Mouse (Mus musculus) ES-E14 (cell line): Measurements from ENCODE around the gene Fam222b. TPM values are rescaled to one million over a fixed set of nuclear protein-coding genes. Genes with fewer than 3 reads are reported as not detected.

ENCODE experiments used
- DNase-seq: peaks from one replicate; pipeline ENCODE4 v3.0.0-alpha.2; 2013; ENCODE audit warnings: low read depth, low spot score
- H3K27ac ChIP-seq: 2 replicates; pipeline ENCODE4 v1.5.1; 2012; ENCODE audit warnings: low read depth, mild to moderate bottlenecking, low read length, moderate library complexity, mixed read lengths; ENCODE audit not compliant: poor library complexity, insufficient read depth, severe bottlenecking
- H3K36me3 ChIP-seq: 2 replicates; pipeline ENCODE4 v1.6.1; 2012; ENCODE audit warnings: mild to moderate bottlenecking, low read length, moderate library complexity, mixed read lengths; ENCODE audit not compliant: control insufficient read depth, poor library complexity, insufficient read depth, severe bottlenecking
- H3K4me1 ChIP-seq, 2 experiments: fragments of 150-350 bp in 1 of 2; sonication (generic) in 1 of 2; 2 replicates each; pipeline ENCODE4 v1.6.1; 2012; ENCODE audit warnings: low read length in 2 of 2, mild to moderate bottlenecking in 1 of 2, mixed read lengths in 1 of 2; ENCODE audit not compliant: control insufficient read depth in 2 of 2, insufficient read depth in 2 of 2, poor library complexity in 1 of 2
- H3K4me3 ChIP-seq, 2 experiments: fragments of 150-350 bp in 1 of 2; sonication (generic) in 1 of 2; 2 replicates each; pipeline ENCODE4 v1.5.1; 2012; ENCODE audit warnings: low read length in 2 of 2, low read depth in 1 of 2, mild to moderate bottlenecking in 1 of 2, mixed read lengths in 1 of 2; ENCODE audit not compliant: insufficient read depth in 1 of 2, poor library complexity in 1 of 2, severe bottlenecking in 1 of 2
- H3K9ac ChIP-seq: 2 replicates; pipeline ENCODE4 v1.6.1; 2012; ENCODE audit warnings: low read depth, mild to moderate bottlenecking, low read length, mixed read lengths; ENCODE audit not compliant: poor library complexity, insufficient read depth, severe bottlenecking
- H3K9me3 ChIP-seq: fragments of 150-350 bp; sonication (generic); 2 replicates; pipeline ENCODE4 v1.6.1; 2012; ENCODE audit warnings: low read depth, mild to moderate bottlenecking, low read length; ENCODE audit not compliant: control insufficient read depth, insufficient read depth
- CHD2 ChIP-seq: IDR thresholded peaks from 2 replicates; pipeline ENCODE4 v1.6.1; 2014; ENCODE audit warnings: mild to moderate bottlenecking, low read depth, low read length, inconsistent platforms
- HCFC1 ChIP-seq: IDR thresholded peaks from 2 replicates; pipeline ENCODE4 v1.6.1; 2012; ENCODE audit warnings: low read length, inconsistent platforms, borderline replicate concordance; ENCODE audit not compliant: insufficient read depth
- MAFK ChIP-seq: IDR thresholded peaks from 2 replicates; pipeline ENCODE4 v1.6.1; 2014; ENCODE audit warnings: mild to moderate bottlenecking, low read depth, low read length, inconsistent platforms; ENCODE audit not compliant: insufficient read depth
- ZC3H11A ChIP-seq: IDR thresholded peaks from 2 replicates; pipeline ENCODE4 v1.6.1; 2012; ENCODE audit warnings: low read depth, mild to moderate bottlenecking, inconsistent platforms, low read length, borderline replicate concordance
- ZNF384 ChIP-seq: IDR thresholded peaks from 2 replicates; pipeline ENCODE4 v1.6.1; 2012; ENCODE audit warnings: low read depth, low read length, inconsistent platforms
- in situ Hi-C, 2 experiments: fragments of 600-800 bp; cut with MboI; formaldehyde crosslinking; loops; one replicate each; pipeline ENCODE4 v1.15.1; 2025; ENCODE audit warnings: low sequenced_read_pairs in 2 of 2, inconsistent platforms in 1 of 2; ENCODE audit not compliant: unreplicated experiment in 2 of 2
- total RNA-seq: library from RNA; depleted of rRNA; stranded (reverse); fragments of 300-350 nt; gene quantifications from 2 replicates; pipeline ENCODE4 v1.2.3, GENCODE M21; 2012

The Fam222b gene
- total RNA-seq, 1 experiment: 11.7 TPM

DNA sequence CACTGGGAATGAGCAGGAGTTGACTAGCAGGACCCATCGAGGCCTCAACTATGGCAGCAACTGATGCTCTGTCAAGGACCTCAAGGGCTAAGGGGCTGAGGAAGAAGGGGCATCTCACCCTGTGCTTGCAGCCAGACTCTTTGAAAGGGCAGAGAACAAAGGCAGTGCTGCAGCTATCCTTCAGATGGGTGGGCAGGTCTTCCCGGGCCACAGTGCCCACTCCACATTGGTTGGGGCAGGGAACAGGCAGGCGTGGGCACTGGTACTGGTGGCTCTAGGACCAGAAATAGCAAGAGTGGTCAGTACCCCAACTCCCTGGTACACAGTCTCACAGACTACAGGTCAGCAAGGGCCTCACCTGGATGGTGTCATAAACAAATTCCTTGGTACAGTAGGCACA lies 66.2 kb downstream of the Fam222b start:
- in situ Hi-C loops: no loop called here
- DNase-seq: no peak
- Histone ChIP-seq H3K4me1 (peaks cover 0 to 33% of the 10 kb centered on the region in 2 experiments; a peak in 1 of 4 replicates), H3K9ac (no peak overlapping the region), H3K36me3 (peaks cover 54% of the 10 kb centered on the region), H3K27ac (no peak overlapping the region), H3K9me3 (no peaks in the 10 kb centered on the region), H3K4me3 (no peak overlapping the region)
- TF ChIP-seq HCFC1 (no peak), CHD2 (no peak), ZC3H11A (no peak), ZNF384 (no peak), MAFK (no peak)

DNA sequence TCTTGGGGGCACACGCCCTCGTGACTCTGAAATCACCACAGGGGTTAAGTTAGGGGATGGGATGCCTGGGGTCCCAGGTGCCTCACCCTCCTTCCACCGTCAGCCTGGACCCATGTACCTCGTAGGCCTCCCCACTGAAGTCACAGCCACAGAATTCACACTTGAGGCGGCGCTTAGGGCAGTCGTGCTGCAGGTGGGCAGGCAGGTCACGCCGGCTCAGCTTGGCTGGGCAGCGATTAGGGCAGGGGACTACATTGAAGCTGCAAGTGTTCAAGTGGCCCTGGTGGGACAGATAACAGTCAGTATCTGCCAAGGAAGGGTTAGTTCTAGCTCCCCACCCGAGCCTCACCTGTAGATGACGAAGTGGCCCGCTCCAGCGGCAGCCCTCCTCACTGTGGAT lies 66.7 kb downstream of the Fam222b start:
- Histone ChIP-seq H3K4me1 (peaks cover 0 to 35% of the 10 kb centered on the region in 2 experiments; a peak in 2 of 4 replicates), H3K9me3 (no peaks in the 10 kb centered on the region), H3K36me3 (peaks cover 54% of the 10 kb centered on the region), H3K27ac (no peak overlapping the region), H3K4me3 (no peak overlapping the region), H3K9ac (no peak overlapping the region)
- no peak for DNase-seq
- no peak for TF ChIP-seq CHD2
- no peak for TF ChIP-seq ZNF384
- TF ChIP-seq MAFK: no peak
- no peak for TF ChIP-seq ZC3H11A
- TF ChIP-seq HCFC1: no peak
- in situ Hi-C loops: no loop called here

DNA sequence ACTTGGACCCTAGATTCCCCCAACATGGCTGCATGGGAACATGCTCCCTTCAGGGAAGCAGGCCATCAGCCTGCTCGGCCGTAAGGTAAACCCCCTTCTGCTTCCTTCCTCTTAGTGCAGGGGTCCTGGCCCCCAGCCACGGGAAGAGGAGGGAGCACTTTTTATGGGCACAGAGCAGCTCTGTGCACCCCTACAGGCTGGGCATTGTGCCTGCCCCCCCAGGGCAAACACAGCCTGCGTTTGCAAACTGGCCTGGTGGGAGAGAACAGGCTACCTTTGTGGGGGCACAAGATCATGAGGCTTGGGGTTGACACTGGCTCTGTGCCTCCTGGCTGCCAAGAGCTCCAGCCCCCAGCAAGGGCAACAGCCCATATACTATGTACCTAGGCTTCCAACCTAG lies 67.5 kb downstream of the Fam222b start:
- no peak overlapping the region for H3K4me3 ChIP-seq
- no peak for TF ChIP-seq CHD2
- no peak for TF ChIP-seq HCFC1
- TF ChIP-seq ZC3H11A: no peak
- TF ChIP-seq MAFK: no peak
- no peak for TF ChIP-seq ZNF384
- H3K36me3 ChIP-seq: peaks cover 54% of the 10 kb centered on the region
- DNase-seq: no peak
- no peak overlapping the region for H3K9ac ChIP-seq
- H3K9me3 ChIP-seq: no peaks in the 10 kb centered on the region
- H3K27ac ChIP-seq: no peak overlapping the region
- in situ Hi-C loops: no loop called here
- peaks cover 0 to 38% of the 10 kb centered on the region in 2 experiments; a peak in 3 of 4 replicates for H3K4me1 ChIP-seq

DNA sequence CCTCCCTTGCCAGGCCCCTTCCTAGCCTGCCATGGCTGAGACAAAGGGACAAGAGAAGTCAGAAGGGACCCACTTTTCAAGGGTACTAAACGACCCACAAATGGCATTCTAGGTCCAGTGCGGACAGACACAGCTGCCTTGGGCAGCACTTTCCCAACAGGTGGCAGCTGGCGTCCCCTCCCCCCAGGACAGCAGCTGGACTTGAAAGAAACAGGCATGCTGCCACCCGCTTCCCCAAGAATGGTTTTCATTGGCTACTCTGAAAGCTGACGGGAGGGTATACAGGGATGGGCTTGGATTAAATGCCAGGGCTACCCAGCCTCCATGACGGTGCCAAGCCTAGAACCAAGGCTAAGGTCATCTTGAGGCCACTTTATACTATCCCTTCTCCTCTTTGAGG lies 68.0 kb downstream of the Fam222b start:
- Histone ChIP-seq H3K36me3 (peaks cover 52% of the 10 kb centered on the region), H3K4me3 (no peak overlapping the region), H3K9ac (no peak overlapping the region), H3K4me1 (peaks cover 0 to 41% of the 10 kb centered on the region in 2 experiments; a peak in 3 of 4 replicates), H3K27ac (no peak overlapping the region), H3K9me3 (no peaks in the 10 kb centered on the region)
- no peak for TF ChIP-seq ZNF384
- TF ChIP-seq MAFK: no peak
- no peak for TF ChIP-seq CHD2
- TF ChIP-seq HCFC1: no peak
- no peak for TF ChIP-seq ZC3H11A
- in situ Hi-C loops: no loop called here
- no peak for DNase-seq

- no peaks in the 10 kb centered on the region for H3K9me3 ChIP-seq
- H3K27ac ChIP-seq: no peak overlapping the region; the same call in 1 of the 2 replicates
- H3K4me3 ChIP-seq: peak overlapping the region in 1 of 2 experiments; percentile 83; a peak in 1 of 4 replicates
- peaks cover 47% of the 10 kb centered on the region for H3K36me3 ChIP-seq
- no peak for DNase-seq
- H3K4me1 ChIP-seq: peaks cover 0 to 41% of the 10 kb centered on the region in 2 experiments; a peak in 3 of 4 replicates
- no peak for TF ChIP-seq CHD2
- TF ChIP-seq HCFC1: no peak
- no peak for TF ChIP-seq ZNF384
- no peak for TF ChIP-seq MAFK
- no peak for TF ChIP-seq ZC3H11A
- in situ Hi-C loops: no loop called here
- H3K9ac ChIP-seq: no peak overlapping the region
Measured at GRCm38 (mm10) chr11:78163045-78163444, 68.6 kb downstream of the Fam222b start.
